Mouse (Mus musculus) brain, embryonic 14.5 days (tissue): ENCODE measurements around the gene Atp5b.

ENCODE experiments used
- CTCF ChIP-seq: fragments of 200-500 bp; IDR thresholded peaks from 2 replicates; pipeline ENCODE4 v1.5.1; 2012; ENCODE audit warnings: inconsistent platforms, mild to moderate bottlenecking, moderate library complexity, borderline replicate concordance; ENCODE audit not compliant: insufficient read depth, insufficient read length; ENCODE audit errors: extremely low read depth
- POLR2A ChIP-seq: fragments of 200-500 bp; IDR thresholded peaks from 2 replicates; pipeline ENCODE4 v1.6.1; 2012; ENCODE audit warnings: mild to moderate bottlenecking, inconsistent platforms, borderline replicate concordance; ENCODE audit not compliant: poor library complexity, insufficient read depth, insufficient read length, severe bottlenecking; ENCODE audit errors: extremely low read depth

DNA sequence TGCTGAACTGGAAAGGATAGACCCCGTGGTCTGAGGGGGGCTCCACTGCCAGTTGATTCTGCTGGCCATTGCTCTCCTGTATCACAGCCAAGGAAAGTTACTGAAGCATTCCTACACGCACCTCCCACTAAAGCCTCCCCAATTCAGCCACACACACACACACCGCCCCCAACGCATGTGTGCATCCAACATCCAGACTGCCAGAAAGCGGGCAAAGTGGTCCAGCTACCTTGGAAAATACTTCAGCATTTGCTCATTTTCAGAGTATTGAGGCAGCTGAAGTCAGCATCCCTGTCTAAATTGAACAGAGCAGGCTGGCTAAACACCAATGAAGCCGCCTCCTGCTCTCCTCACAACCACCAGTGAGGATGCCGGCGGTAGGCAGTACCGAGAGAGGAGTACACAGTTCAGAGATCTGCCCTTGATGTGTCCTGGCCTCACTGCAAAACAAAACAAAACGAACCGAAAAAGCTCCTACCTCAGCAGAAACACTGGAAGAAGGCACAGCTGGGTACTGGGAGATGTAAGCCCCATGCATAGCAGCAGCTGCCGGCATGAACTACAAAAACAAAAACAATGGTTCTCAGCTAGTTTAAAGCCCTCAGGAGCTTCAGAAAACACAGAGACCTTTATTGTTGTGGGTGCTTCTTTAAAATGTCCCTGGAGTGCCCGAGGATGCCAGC is 50.7 kb downstream of the Atp5b start:
- no peak for TF ChIP-seq POLR2A
- TF ChIP-seq CTCF = no peak
